Mouse (Mus musculus) cerebellum, adult 9-10 months (tissue): ENCODE measurements around the gene Tmem98.

Experiments used
- DNase-seq: peaks from one replicate; pipeline ENCODE4 v3.0.0; 2022

Gene Tmem98

DNA sequence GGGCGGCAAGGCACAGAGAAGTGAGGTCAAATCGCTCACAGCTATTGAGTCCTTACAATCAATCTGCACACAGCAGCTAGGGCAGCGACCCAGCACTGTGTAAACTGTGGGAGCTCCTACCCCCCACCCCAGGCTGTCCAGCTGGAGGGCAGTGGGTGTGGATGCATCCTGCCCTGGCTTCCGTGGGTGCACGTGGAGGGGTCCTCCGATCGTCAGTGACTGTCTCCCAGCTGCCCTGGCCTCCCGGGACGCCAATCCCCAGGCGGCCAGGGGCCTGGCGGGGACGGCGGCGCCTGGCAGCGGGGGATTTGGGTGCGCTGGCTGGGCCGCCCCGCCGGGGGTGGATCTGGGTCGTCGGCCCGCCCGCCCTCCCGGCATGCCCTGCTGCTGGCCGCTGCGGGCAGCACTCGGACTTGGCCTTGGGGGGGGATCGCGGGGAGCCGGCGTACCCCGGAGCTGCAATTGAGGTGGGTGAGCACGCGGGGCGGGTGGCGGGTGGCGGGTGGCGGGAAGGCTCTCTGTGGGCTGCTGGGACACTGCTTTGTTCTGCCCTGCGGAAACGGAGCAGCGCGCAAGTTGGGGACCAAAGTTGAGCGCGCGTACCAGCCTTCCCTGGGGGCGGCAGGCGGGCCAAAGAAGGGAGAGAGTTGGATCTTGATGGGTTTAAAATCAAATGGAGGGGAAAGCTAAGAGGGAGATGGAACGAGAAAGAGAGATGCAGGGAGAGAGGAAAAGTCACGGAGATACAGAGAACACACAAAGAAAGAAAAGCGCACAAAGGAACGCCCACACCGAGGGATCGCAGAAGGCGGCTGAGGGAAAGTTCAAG lies at the start of gene Tmem98:
Gene Tmem98 (plus strand): TSS at position 183 of the 829 bp plus-strand sequence.
- peak; percentile 11 for DNase-seq

DNA sequence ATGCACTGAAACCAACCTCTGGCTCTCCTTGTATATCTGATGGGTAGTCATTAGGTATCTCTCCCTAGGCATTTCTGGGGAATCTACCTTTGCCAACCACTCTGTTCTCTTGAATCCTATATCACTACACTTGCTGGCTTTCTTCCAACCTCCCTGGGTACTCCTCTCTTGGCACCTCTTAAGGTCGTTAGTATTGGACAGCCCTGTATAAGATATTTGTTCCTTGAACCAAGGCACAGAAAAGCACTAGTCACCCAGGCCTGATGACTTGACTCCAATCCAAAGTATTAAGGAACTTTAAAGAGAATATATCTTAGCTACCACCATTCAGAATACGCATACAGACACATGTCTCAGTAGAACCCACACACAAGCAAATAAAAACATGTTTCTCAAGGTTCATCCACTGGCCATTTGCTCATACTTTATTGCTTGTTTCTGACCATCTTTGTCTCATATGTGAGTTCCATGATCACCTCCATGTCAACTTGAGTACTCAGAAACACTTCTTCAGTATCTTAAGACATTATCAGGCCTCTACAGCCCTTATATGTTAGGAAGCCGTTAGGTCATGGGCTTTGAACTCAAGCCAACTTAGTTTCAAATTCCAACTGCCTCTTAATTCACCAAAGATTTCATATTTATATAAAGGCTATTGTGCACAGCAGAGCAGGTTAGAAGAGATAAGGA lies 48.5 kb upstream of the Tmem98 start:
- DNase-seq = no peak

GRCm38 (mm10) chr11:80762066-80762465 lies 47.9 kb upstream of the Tmem98 start:
- DNase-seq = no peak

DNA sequence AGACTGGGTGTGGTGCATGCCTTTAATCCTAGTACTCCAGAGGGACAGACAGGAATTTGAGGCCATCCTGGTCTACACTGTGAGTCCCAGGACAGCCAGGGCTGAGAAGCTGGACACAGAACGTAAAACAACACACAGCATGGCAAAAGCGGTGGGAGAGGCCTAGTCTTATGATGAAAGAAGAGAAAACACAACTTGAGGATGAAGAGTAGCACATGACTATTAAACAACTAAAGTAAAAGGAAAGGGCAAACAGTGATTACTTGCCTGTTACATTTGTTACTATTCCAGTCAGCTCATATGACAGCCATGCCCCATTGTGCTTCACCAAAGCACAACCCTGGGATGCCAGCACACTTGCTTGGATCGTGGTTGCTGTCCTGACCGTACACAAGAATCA lies 43.9 kb upstream of the Tmem98 start:
- no peak for DNase-seq

GRCm38 (mm10) chr11:80766472-80767319 lies 43.3 kb upstream of the Tmem98 start:
- no peak for DNase-seq

DNA sequence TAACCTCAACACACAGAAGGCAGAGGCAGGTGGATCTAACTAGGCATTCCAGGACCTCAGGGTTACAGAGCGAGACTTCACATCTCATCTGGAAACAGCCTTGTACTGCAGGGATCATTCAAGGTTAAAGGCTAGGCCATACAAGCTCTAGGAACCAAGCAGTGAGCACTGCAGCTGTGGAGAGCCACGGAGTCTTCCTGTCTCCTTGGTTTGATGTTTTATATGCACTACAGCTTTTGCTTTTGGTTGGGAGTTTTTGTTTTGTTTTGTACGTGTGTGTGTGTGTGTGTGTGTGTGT lies 42.7 kb upstream of the Tmem98 start:
- no peak for DNase-seq

- no peak for DNase-seq
Measured at GRCm38 (mm10) chr11:80771186-80771585, 38.8 kb upstream of the Tmem98 start.

GRCm38 (mm10) chr11:80771596-80772250 lies 38.3 kb upstream of the Tmem98 start:
- DNase-seq = no peak

DNA sequence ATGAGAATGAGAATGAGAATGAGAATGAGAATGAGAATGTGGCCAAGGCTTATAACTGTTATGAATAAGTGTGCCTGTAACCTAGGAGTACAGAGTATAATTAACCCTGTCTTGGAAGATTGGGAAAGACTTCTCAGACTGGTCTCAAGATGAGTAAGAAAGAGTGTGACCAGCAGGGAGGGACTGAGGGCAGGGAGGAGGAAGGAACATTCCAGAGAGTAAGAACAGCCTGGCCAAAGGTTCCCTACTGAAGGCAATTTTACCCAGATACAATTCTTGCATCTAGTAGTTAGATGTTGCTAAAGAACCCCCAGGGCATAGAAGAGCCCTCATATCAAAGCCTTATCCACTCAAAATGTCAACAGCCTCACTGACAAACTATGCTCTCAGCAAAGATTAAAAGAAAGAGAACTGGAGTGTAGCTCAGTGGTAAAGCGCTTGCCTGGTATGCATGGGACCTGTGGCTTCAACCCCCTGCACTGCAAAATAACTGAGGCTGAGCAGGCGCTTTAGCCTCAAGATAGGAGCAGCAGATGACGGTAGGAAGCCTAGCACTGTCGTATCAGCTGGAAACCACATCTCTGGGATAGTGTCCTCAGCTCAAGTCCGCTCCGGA lies 37.3 kb upstream of the Tmem98 start:
- no peak for DNase-seq

GRCm38 (mm10) chr11:80775535-80775934 lies 34.4 kb upstream of the Tmem98 start:
- DNase-seq = no peak

- DNase-seq = no peak
Measured at GRCm38 (mm10) chr11:80777708-80778107, 32.3 kb upstream of the Tmem98 start.

DNA sequence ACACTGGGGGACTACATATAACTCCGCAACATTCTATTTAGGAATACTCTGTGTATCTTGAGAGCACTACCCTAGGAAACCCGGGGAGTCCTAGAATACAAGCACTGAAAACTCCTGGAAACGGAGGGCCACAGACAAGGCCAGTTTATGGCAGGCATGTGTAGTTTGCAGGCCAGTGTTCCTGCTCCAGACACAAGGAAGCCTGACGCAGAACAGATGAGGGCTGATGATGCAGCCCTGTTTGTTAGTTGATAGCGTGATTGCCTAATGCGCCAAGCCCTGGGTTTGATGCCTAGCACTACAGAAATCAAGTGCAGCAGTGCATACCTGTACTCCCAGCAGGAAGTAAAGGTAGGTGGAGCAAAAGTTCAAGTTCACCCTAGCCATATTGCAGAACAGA lies 31.8 kb upstream of the Tmem98 start:
- DNase-seq = no peak

- peak; percentile 26 for DNase-seq
Measured at GRCm38 (mm10) chr11:80778916-80779526, 31.0 kb upstream of the Tmem98 start.

DNA sequence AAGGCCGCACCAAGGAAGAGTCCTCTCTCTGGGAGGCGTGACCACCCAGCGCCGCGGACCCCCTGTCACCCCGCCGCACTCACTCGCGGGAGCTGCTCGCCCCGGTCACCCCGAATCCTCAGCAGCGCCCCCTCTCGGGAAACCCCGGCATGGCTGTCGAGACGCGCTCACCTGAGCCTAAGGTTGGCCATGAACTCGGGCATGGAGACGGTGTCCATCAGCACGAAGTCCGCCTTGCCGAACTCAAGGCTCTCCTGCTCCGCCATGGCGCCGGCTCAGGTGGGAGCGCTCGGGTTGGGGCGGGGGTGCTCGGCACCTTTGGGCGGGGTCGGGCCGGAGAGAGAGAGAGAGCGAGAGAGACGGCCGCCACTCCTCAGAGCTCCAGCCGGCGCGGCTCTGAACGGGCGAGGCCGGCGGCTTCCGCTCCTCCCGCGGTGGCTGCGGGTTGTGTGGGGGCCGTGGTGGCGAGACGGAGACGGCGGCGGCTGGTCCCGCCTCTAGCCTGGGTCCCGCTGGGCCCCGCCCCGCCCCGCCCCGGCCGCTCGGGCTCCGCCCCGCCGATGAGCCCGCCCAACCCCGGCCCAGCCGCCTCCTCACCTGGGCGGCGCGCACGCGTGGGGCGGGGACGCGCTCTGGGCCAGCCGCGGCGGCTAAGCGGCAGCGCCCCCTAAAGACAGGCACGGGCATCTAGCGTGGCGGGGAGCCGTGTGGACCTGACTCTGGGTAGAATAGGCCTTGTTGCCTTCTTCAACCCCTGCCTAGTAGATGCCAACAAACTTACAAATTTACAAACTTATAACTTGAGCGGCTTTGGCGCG lies 30.2 kb upstream of the Tmem98 start, which contains the start of gene Myo1d:
Gene Myo1d (minus strand): TSS at position 499 of the 818 bp plus-strand sequence.
- peak; percentile 87 for DNase-seq

- DNase-seq = no peak
Measured at GRCm38 (mm10) chr11:80781535-80781934, 28.4 kb upstream of the Tmem98 start.

GRCm38 (mm10) chr11:80783460-80783859 lies 26.5 kb upstream of the Tmem98 start:
- no peak for DNase-seq

GRCm38 (mm10) chr11:80784294-80784743 lies 25.7 kb upstream of the Tmem98 start:
- no peak for DNase-seq

- DNase-seq = no peak
Measured at GRCm38 (mm10) chr11:80785672-80786071, 24.3 kb upstream of the Tmem98 start.

DNA sequence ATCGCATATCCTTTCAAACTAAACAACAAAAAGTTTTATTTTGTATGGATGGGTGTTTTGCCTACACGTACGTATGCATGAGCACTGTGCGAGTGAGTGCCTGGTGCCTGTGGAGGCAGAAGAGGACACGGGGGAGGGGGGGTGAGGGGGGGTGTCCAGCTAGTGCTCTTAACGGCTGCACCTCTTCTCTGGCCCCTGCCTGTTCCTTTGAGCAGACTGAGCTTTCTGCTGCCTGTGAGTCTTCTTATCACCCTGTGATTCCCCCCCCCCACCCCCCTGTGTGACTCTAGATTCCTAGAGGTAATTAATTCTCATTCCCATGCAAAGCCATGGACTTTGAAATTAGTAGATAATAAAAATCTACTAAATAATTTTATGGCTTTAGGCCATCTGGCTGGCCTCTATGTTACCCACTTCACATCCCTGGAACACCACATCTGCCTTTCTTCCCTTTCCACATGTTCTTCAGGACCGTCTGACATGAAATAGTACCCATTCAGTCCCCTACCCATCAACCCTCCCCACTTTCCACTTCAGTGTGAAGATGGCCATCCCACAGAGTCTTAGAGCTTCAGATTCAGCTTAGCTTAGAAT lies 20.2 kb upstream of the Tmem98 start:
- no peak for DNase-seq

- DNase-seq = no peak
Measured at GRCm38 (mm10) chr11:80790413-80790812, 19.6 kb upstream of the Tmem98 start.
